Mouse (Mus musculus) cerebellum, postnatal 36 days (tissue): ENCODE data around the gene Pgls.

Experiments
- DNase-seq, 2 experiments: peaks; one replicate each; pipeline ENCODE4 v3.0.0; 2021 to 2022; ENCODE audit warnings: mixed read lengths in 2 of 2

Gene Pgls

DNA sequence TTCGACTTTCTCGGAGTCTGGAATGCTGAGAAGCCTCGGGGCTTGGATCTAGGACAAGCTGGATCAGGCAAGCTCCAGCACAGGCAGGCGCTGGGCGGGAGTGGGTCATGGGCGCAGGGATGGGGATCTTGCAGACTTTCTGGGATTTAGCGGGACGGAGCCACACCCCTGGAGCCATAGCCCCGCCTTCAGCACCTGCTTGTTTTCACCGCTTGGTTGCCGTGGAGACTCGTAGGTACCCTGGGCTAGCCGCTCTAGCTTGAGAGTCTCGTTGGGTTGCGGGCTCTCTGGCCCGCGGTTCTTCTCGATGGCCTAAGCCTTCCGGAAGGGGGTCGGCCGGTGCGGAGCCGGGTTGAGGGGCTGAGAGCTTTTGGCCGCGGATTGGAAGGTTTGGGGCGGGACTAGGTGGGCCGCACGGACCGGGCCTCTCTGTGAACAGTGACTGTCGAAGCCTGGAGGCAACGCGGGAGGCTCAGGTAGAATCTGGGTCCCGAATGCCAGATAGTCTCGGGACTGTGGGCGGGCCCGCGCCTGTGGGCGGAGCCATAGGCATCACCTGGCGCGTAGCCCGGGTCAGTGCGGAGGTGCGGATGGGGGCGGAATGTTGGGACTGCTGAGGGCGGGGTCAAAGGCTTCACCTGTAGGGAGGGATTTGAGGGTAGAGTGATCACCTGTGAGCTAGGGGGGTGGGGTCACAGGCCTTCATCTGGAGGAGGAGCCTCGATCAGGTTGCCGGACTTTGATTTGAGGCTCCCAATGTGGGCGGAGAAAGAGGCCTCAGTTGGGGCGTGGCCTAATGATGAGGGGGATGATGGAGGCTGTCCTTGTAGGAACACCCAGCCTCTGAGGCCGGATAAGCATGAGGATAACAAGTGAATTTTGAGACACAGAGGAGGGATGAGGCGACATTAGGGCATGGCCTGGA lies 22.3 kb upstream of the Pgls start:
- DNase-seq = peak; percentile 92 to 93

DNA sequence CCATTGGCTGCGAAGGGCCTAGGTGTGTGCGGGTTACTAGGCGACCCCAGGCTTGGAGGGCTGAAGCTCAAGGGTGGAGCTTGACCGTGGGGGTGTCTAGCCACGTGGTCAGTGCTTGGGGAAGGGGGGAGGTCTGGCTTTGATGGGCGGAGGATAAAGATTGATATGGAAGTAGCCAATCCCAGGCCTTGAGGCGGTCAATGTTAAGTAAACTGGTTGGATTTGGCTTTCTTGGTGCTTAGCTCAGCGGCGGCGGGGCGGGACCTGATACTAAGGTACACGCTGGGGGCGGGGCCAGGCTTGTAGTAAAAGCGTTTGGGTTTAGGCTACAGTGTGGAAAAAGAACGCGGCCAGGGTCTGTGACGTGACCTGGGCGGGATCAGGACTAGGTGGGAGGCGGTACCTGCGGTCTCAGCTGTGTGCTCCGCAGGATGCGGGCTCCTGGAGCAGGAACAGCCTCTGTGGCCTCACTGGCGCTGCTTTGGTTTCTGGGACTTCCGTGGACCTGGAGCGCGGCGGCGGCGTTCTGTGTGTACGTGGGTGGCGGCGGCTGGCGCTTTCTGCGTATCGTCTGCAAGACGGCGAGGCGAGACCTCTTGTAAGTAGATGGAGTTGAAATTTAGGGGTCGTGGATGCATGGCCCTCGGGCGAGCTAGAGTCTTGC lies 21.6 kb upstream of the Pgls start:
- DNase-seq = peak; percentile 97 to 98

DNA sequence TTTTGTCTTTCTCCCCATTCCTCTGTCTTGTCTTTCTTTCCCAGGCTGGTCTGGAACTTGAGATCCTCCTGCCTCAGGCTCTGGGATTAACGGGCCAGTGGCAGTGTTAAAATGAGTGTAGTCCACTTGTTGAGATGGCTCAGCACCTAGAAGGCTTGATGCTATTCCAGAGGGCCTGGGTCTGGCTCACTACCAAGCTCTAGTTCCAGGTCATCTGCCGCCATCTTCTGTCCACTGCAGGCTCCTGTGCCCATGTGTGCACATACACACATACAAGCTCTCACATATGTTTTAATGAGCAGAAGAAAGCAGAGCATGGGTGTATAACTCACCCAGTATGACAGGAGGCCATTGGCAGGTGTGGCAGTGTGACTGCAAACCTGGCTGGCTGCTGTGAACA lies 19.9 kb upstream of the Pgls start:
- peak; percentile 36 for DNase-seq

DNA sequence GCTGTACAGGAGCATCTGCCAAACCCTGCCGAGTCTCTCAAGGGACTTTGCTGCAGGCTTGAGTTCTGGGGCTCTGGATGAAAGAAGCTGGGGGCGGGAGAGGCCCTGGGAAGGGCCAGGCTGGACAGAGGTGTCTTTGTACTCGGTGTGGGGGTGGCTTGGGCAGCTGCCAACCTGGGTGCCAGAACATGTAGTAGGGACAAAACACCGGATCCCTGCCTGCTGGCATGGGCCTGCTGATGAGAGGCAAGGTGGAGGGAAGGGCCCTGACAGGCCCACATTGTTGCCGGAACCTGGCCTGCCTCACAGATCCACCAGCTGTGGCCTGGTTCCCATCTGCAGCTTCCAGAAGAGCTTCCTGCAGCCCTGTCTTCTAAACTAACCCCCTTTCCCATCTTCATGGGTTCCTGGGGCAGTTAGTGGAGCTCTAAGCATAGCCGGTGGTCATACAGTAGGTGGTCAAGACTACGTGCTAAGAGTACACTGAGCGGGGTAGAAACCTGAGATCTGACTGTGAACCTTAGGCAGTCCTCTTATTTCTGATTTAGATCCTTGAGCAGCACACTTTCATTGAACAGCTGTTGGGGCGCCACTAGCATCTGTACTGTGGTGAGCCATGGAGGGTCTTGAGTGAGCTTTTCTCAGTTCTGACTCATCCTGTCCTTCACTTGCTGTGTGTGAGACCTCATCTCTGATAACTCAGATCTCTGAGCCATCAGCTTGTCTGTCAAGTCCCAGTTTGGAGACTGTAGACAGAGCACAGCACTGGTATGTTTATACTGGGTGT lies 18.9 kb upstream of the Pgls start:
- peak; percentile 59 to 68 for DNase-seq

DNA sequence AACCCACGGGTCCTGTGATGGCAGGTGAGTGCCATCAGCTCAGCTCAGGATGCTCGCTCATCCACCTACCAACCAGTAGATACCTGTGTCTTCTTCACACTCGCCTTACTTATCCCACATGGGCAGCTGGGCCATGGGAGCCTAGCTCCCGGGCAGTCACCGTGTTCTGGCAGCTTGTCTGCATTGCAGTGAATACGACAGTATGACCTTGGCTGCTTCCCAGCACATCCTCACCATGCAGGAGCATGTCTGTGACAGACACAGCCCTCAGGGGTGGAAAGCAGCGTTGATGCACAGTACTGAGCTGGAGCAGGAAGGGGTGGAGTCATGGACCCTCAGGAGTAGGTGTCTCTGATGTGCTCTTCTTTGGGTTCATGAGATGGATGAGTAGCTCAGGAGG lies 17.6 kb upstream of the Pgls start:
- DNase-seq = peak in 1 of 2 experiments; percentile 13

DNA sequence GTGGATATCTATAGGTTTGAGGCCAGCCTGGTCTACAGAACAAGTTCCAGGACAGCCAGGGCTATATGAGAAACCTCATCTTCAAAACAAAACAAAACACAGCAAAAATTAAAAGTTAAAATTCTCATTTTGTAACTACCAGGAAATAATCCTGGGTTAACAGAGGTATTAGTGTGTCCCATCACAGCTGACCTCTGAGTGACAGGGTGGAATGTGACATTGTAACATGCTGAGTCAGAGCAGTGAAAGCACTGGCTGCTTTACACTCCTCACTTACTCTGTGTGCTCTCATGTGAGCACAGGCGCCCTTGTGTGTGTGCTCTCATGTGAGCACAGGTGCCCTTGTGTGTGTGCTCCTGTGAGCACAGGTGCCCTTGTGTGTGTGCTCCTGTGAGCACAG lies 17.0 kb upstream of the Pgls start:
- DNase-seq = no peak

DNA sequence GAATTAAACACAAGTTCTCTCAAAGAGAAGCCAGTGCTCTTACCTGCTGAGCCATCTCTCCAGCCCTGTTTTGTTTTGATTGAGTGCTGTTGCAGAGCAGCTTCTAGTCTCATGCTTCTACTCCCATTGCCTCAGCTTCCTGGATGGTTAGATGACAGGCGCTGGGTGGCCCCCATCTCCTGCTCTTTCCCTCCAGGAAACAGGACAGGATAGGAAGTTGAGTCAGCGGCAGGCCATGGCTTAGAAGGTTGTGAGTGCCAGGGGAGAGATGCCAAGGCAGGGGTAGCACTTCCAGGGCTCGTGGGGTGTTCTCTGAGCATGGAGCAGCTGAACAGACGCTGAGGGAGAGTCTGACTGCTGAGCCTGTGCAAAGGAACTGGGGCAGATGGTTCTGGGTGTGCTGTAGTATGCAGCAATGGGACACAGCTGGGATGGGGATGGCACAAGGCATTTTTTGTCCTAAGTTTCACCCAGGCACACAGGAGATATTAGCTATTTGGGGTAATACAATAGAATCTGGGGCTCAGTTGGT lies 14.1 kb upstream of the Pgls start:
- peak in 1 of 2 experiments; percentile 26 for DNase-seq

DNA sequence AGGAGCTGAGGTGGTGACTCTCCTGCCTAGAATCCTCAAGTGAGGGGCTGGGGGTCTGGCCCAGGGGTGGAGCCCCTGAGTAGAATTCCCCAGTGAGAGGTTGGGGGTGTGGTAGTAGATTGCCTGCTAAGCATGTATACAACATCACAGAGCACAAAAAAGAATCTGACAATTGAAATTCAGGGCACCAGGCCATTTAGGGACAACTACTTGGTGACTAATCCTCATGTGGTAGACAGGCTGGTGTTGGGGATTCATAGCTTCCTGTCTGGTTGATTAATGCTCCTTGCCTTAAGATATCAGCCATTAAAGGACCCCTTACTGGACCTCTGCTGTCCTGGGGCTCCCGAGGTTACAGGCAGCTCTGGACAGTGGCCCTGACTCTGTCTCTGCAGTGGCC lies 13.0 kb upstream of the Pgls start:
- DNase-seq = no peak

DNA sequence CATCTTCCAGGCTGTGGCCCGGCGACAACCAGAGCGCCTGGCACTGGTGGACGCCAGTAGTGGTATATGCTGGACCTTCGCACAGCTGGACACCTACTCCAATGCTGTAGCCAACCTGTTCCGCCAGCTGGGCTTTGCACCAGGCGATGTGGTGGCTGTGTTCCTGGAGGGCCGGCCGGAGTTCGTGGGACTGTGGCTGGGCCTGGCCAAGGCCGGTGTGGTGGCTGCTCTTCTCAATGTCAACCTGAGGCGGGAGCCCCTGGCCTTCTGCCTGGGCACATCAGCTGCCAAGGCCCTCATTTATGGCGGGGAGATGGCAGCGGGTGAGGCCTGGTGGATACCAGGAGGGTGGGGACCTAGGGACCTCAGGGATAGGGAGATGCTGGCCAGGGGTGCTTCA lies 12.5 kb upstream of the Pgls start:
- no peak for DNase-seq

DNA sequence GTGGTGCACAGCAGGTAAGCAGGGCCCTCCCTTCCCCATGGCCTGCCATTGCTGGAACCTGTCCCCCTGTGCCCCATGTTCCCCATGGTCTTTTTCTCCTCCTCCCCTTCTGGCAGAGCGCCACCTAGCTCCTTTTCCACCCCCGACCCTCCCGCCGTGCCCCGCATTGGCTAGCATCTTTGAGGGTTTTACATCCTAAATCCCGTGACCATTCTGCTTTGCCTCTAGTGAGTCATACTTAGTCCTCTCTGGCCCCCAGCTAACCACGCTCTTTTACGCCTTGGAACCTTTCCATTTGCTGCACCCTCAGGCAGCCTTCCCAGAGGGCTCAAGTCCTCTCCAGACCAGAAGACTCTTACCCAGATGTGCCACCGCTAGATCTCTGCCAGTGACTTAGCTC lies 11.8 kb upstream of the Pgls start:
- no peak for DNase-seq

DNA sequence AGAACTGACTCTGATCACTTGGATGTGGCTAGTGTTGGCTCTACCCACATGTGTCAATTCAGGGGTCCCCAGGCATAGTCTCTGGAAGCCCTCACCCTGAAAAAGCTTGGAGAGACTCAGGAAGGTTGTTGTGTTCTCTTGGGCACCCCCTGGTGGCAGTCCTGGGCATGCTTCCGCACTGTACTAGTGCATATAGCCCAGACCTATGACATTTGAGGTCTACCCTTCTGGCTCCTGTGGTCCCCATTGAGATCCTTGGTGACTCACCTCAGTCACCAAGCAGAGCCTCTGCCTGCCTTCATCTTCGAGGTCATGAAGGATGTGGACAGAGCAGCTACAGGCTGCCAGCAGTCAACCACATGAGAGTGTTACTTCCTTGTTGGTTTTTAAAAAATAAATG lies 5.1 kb upstream of the Pgls start:
- DNase-seq = peak; percentile 43 to 53

DNA sequence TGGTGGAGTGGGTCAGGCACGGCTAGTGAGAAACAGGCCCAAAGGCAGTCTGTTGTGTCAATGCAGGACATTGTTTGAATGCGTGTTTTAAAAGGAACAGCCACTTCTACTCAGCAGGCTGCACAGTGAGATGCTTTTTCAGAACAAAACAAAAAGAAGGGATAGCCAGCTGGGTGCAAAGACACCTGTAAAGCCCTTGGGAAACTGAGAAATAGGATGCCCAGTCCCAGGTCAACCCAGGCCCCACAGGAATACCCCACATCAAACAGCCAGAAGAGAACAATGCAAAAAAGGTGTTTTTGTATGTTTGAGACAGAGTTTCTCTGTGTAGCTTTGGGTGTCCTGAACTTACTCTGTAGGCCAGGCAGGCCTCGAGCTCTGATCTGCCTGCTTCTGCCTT lies 3.2 kb upstream of the Pgls start:
- no peak for DNase-seq

DNA sequence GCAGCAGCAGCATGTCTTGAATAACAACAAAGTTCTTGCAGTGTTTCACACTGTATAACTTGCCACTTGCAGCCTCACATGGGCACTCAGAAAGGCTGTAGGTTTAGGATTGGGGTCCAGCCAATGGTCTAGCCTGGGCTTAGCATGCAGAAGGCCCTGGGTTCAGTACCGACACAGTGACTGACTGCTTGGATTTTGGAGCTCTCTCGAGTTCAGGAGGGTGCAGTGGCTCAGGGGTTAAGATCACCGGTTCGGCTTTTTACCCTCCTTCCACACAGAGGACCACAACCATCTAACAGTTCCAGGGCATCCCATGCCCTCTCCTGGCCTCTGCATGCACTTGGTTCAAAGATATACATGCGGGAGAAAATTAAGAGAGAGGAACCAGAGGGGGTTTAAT lies 959 bp upstream of the Pgls start:
- DNase-seq = no peak

DNA sequence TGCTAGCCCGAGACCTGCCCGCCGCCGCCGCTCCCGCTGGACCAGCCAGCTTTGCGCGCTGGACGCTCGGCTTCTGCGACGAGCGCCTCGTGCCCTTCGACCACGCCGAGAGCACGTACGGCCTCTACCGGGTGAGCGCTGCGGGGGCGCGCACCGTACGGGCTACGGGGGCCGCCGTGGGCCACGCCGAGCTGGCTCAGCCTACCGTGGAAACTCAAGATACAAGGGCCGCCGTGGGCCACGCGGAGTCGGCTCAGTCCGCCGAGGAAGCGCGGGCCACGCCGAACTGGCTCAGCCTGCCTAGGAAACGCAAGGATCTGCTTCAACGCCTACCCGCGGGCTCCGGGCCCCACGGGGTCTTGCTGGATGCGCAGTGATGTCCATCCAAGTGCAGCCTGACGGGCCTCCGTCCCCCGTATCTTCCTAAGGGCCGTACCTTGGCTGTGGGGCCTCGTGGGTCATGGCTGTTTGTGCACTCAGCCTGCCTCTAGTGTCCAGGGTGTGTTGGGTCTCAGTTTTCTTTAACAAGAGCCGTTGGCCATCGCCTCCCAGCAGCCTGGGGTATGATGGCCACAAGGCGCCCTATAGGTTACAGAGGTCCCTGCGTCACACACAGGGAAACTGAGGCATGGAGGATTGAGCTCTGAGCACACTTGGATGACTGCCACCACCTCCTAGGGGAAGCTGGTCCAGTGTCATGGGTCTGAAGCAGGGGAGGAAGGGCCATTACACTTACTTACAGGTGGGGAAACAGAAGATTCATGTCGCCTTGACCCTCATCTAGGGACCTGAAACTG lies 596 bp downstream of the Pgls start:
- peak; percentile 91 to 93 for DNase-seq

DNA sequence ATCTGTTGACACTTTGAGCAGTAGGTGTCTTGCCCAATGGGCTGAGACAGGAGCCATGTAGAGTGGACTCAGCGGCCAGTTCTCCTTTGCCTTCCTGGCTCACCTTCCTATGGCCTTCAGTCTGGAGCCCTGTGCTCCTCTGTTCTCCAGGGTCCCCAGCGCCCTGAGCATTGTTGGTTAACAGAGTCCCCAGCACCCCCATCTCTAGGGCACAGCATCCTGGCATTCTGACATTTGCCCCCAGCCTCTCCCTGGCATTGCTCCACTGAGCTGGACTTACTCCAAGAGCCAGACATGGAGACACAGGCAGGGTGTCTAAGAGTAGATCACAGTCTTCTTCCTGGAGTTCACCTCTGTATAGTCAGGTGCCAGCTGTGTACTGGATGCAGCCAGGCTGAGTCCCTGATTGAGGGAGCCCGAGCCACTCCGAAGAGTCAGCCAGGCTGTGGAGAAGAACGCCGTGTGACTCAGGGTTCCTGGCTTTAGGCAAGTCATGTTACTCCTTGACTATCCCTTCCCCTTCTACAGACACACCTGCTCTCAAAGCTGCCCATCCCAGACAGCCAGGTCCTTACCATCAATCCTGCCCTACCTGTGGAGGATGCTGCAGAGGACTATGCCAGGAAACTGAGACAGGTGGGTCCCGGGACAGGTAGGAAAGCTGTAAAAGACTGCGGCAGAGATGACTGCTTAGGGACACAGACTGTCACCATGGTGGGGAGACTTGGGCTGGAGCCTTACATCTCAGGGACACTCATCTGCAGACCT lies 1.8 kb downstream of the Pgls start:
- no peak for DNase-seq

DNA sequence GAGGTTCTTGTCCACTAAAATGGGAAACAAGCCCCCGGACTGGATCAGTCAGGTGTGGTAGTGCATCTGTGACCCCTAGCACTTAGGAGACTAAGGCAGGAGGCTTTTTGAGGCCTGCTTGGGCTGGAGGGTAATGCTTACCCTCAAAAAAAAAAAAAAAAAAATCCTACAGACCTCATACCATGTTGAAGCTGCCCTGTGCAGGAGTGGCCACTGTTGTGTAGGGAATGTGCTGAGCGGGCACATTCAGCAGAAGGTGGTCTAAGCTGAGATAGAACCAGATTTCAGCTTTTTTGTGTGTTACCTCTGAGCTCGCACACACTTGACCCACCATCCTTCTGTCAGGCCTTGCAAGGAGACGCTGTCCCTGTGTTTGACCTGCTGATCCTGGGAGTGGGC lies 2.3 kb downstream of the Pgls start:
- no peak for DNase-seq

DNA sequence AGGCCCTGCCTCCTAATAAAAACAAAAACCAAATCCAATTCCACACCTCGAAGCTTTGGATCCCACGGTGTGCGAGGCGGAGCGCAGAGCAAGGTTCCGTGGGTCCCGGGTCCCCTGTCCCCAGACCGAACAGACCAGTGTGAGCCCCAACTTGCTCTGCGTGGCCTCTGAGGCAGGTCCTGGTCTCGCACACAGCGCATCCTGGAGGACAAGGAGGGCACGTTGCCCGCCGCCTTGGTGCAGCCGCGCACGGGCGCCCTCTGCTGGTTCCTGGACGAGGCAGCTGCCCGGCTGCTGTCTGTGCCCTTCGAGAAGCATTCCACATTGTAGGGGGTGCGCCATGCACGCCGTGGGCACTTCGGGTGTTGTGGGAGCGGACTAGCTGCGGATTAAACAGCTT lies 3.9 kb downstream of the Pgls start:
- peak; percentile 94 to 97 for DNase-seq

DNA sequence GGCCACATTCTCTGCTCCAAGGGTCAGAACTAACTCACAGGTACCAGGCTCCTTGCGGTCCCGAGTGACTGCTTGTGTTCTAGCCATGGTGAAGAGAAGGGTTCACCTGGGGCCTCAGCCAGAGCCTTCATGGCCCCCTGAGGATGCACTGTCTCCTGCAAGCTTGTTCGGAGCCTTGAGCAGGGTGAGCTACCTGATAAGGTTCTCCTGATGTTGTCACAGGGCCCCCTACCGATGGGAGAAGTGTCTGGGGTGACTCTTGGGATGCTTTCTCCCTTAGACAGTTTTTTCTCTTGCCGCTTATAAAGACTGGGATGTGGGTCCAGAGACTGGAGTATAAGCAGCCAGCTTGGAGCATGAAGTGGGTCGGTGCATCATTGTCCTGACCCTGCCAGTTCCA lies 4.4 kb downstream of the Pgls start:
- no peak for DNase-seq

DNA sequence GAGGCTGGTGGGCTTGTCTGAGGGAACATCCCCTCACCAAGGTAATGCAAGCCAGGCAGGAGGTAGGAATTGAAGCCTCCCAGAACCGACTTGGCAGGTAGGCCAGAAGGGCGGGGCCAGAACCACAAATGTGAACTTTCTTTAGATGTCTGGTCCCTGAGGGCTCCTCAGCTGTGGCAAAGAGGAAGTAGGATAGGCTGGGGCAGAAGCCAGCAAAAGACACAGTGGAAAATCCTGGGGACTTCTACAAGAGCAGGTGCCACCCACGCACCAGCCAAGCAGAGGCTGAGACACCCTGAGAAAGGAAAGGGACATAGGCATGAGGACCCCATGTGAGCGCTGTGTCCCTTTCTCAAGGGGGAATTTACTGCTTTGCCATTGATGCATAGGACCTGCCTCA lies 4.8 kb downstream of the Pgls start:
- DNase-seq = no peak

DNA sequence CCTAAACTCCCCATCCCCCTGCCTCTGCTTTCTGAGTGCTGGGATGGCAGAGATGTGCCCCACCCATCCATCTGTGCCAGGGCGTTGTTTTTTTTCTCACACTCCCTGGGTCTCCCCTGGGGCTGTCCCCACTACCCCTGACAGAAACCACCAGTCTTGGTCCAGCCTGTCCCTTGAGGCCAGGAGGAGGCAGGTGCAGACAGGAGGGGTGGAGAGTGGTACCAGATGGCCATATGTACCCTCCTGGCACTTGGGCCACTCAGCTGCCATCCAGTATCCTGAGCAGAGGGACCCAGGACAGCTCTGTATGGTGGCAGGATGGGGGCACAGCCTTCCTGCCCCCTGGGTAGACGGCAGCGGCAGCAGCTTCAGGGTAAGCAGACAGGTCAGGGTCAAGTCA lies 5.5 kb downstream of the Pgls start, which contains the start of gene Fam129c:
TSS of gene Fam129c (plus strand) at position 198 of the 400 bp plus-strand sequence.
- DNase-seq = no peak

DNA sequence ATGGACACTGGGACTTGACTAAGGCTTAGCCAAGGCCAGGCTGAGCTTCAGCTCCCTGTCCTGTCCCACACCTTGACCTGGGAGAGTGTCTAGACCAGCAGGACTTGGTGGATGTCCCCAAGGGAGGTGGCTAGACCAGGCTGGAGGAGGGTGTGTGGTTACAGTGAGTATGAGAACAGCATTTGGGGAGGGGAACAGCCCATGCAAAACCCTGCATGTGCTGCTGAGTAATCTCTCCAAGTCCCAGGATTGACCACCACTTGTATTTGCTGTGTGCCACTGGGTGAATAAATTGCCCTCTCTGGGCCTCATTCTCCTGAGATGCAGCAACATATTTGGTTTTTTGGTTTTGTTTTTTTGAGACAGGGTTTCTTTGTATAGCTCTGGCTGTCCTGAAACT lies 6.4 kb downstream of the Pgls start:
- DNase-seq = no peak

DNA sequence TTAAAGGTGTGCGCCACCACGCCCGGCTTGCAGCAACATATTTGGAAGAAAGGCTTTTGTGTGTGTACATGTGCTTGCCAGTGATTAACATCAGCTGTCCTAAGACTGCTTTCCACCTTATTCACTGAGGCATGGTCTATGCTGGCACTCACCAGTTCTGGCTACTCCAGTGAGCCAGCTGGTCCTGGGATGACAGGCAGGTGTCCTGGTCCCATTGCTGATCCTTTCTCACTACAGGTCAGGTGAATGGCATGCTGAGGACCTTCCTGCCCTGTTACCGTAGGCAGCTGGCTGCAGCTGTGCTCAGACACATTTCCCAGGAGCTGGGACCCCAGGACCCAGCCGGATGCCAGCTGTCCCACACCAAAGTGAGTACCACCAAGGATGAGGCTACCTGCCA lies 6.9 kb downstream of the Pgls start:
- DNase-seq = no peak
